Mouse (Mus musculus) layer of hippocampus, adult 18-20 months (tissue): ENCODE results near the gene Map3k20. TPM values are rescaled to one million over a fixed set of nuclear protein-coding genes. Genes with fewer than 3 reads are reported as not detected.

Experiments used
- DNase-seq, 2 experiments: peaks; one replicate each; pipeline ENCODE4 v3.0.0; 2022; ENCODE audit warnings: low spot score in 2 of 2
- total RNA-seq, 2 experiments: library from RNA; stranded (reverse); gene quantifications; 2 replicates each; pipeline ENCODE4 v1.2.3; 2021

Gene Map3k20
- total RNA-seq, 2 experiments from 2014 or later = 12.6 to 16.8 TPM

- DNase-seq = no peak
Measured at GRCm38 (mm10) chr2:72476486-72477211, 191.2 kb downstream of the Map3k20 start.

- no peak for DNase-seq
Measured at GRCm38 (mm10) chr2:72477221-72477620, 191.8 kb downstream of the Map3k20 start.

GRCm38 (mm10) chr2:72478176-72478575 is 192.7 kb downstream of the Map3k20 start:
- no peak for DNase-seq

- DNase-seq = no peak
Measured at GRCm38 (mm10) chr2:72478921-72479320, 193.5 kb downstream of the Map3k20 start.

DNA sequence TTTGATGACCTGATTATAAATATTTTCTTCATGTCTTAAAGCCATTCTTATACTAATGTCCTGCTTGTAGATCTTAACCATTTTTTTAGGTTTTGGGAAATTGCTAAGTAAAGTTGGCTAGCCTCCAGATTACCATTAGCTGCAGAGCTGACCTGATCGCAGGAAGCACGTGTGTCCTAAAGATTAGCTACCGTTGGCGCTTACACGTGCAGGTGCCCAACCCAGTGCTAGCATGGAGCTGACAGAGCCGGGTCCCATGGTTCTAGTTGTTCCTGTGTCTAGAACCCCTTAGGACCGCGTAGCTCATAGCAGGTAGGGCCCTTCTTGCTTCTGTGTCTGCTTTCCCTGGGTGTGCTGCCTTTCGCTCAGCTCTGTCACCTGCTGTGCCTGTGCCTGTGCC is 194.4 kb downstream of the Map3k20 start:
- no peak for DNase-seq

DNA sequence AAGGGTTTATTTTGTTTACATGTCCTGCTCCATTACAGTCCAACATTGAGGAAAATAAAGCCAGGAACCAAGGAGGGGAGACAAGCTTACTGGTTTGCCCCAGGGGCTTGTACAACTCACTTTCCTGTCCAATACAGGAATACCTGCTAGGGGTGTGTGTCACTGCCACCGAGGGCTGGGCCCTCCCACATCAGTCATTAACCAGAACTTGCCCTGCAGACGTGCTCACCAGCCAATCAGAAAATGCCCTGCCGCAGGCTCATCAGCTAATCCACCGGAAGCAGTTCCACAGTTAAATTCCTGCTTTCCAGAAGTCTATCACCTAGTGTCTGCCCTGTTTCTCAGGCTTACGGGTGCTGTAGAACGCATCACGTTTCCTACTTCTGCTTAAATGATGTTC is 206.2 kb downstream of the Map3k20 start:
- no peak for DNase-seq

Other genes starting within 250 kb of the Map3k20 start
- 1 to 10 TPM; 4.7 to 5.0 TPM for gene Cdca7, start 190.5 kb downstream of the Map3k20 start, total RNA-seq